In genomic region chr5:96209916-96210583, GRCm38 (mm10) we compare ENCODE assay signal across 7 mouse cellular contexts. TPM values are rescaled to one million over a fixed set of nuclear protein-coding genes. Genes with fewer than 3 reads are reported as not detected.
DNase-seq lines count a peak whose midpoint lies in the region; ATAC-seq lines count a peak whose summit lies in the region.

No protein-coding gene starts in this region.

- peak; percentile 95 for DNase-seq in adrenal gland, adult 2 months
- DNase-seq in embryo, embryonic 11.5 days (ENCODE audit: low read depth, low spot score), result peak; percentile 88
- peak; percentile 91 for DNase-seq in gastrocnemius, postnatal 36 days
- DNase-seq in left cerebral cortex, postnatal 25 days (ENCODE audit: low spot score in 2 of 2), result peak; percentile 89 to 95
- DNase-seq in midbrain, embryonic 10.5 days (ENCODE audit: low spot score), result peak; percentile 92
- DNase-seq in right cerebral cortex, postnatal 4 days, result peak; percentile 89

- H3K9ac ChIP-seq in intestine, embryonic 15.5 days, result peak overlapping the region; percentile 68

- WGBS in intestine, embryonic 15.5 days, result under 1% methylated on average over 35 of the region's 35 CpGs
- WGBS in midbrain, embryonic 10.5 days, result under 1% methylated on average over 35 of the region's 35 CpGs

- intact Hi-C loops in gastrocnemius, postnatal 36 days (cut with DNase I), result loop anchor here (2.0 kb wide), 1 partner anchor 43 kb away; no protein-coding TSS in a partner anchor
- intact Hi-C loops in left cerebral cortex, postnatal 25 days (cut with DNase I), result loop anchor here (1.0 kb wide), 1 partner anchor 49 kb away; no protein-coding TSS in a partner anchor

- no peaks in the 10 kb centered on the region for H3K27me3 ChIP-seq in intestine, embryonic 15.5 days (replicated peaks)
- H3K27me3 ChIP-seq in midbrain, embryonic 10.5 days (ENCODE audit: low read depth, poor library complexity, severe bottlenecking), result no peaks in the 10 kb centered on the region

- H3K4me1 ChIP-seq in intestine, embryonic 15.5 days (replicated peaks), result peaks cover 5% of the 10 kb centered on the region; the same call in 1 of the 2 replicates
- H3K4me1 ChIP-seq in midbrain, embryonic 10.5 days, result peaks cover 16% of the 10 kb centered on the region

- peak overlapping the region; percentile 74 for H3K4me2 ChIP-seq in intestine, embryonic 15.5 days (replicated peaks)

- H3K27ac ChIP-seq in intestine, embryonic 15.5 days, result peak overlapping the region; percentile 83
- H3K27ac ChIP-seq in midbrain, embryonic 10.5 days (replicated peaks), result peak overlapping the region; percentile 87

- peak overlapping the region; percentile 74 for H3K4me3 ChIP-seq in intestine, embryonic 15.5 days (replicated peaks)
- peak overlapping the region; percentile 81 for H3K4me3 ChIP-seq in midbrain, embryonic 10.5 days

- ATAC-seq in intestine, embryonic 15.5 days, result peak; percentile 97

- H3K9me3 ChIP-seq in intestine, embryonic 15.5 days, result no peaks in the 10 kb centered on the region
- H3K9me3 ChIP-seq in midbrain, embryonic 10.5 days (replicated peaks), result no peaks in the 10 kb centered on the region

- peaks cover 4% of the 10 kb centered on the region; the same call in 1 of the 2 replicates for H3K36me3 ChIP-seq in intestine, embryonic 15.5 days
- peaks cover 12% of the 10 kb centered on the region for H3K36me3 ChIP-seq in midbrain, embryonic 10.5 days

RNA-seq across cellular contexts. Expression of gene Mrpl1, which starts 0.8 kb away (rescaled TPM):
- total RNA-seq in adrenal gland, adult 2 months (2021), result 10 to 100 TPM; 18.2 to 24.5 TPM
- 1.8 and 2.6 TPM in 2 replicates for polyA plus RNA-seq in adrenal gland, adult 2 months (2012; rRNA removed)
- 10 to 100 TPM; 24.5 to 25.2 TPM for total RNA-seq in gastrocnemius, postnatal 36 days (2021)
- polyA plus RNA-seq in intestine, embryonic 15.5 days (2015; fragmentation: Nextera tagmentation; extraction: Ambion mirVana), result 27.5 and 28.9 TPM in 2 replicates
- total RNA-seq in left cerebral cortex, postnatal 25 days (2021), result 10 to 100 TPM; 13.9 to 16.3 TPM
- 20.5 and 22.2 TPM in 2 replicates for polyA plus RNA-seq in midbrain, embryonic 10.5 days (2016; fragmentation: Nextera tagmentation; extraction: Ambion mirVana)

RNA-seq across cellular contexts. Expression of gene Cnot6l, which starts 46.1 kb away (rescaled TPM):
- 10 to 100 TPM; 63.4 to 97.2 TPM for total RNA-seq in adrenal gland, adult 2 months (2021)
- 1.5 and 2.1 TPM in 2 replicates for polyA plus RNA-seq in adrenal gland, adult 2 months (2012; rRNA removed)
- 10 to 100 TPM; 25.9 to 33.5 TPM for total RNA-seq in gastrocnemius, postnatal 36 days (2021)
- polyA plus RNA-seq in intestine, embryonic 15.5 days (2015; fragmentation: Nextera tagmentation; extraction: Ambion mirVana), result 22.7 and 26.0 TPM in 2 replicates
- 10 to 100 TPM; 76.9 to 84.6 TPM for total RNA-seq in left cerebral cortex, postnatal 25 days (2021)
- polyA plus RNA-seq in midbrain, embryonic 10.5 days (2016; fragmentation: Nextera tagmentation; extraction: Ambion mirVana), result 7.4 and 11.5 TPM in 2 replicates

Comparison
In these comparisons a context has a peak if more than half of its experiments do, and no peak if none do; other contexts are left out.
1. Peak in every context shown above with its lines: DNase-seq, ATAC-seq, H3K4me3 ChIP-seq and H3K27ac ChIP-seq.